Mouse (Mus musculus): ENCODE results near the gene Brd9. TPM values are rescaled to one million over a fixed set of nuclear protein-coding genes. Genes with fewer than 3 reads are reported as not detected.
"Not testable (repeated sequence)": the region's sequence is repeated elsewhere in the genome, so short reads cannot be mapped to it uniquely, and the experiment has no call there.

The Brd9 gene
- total RNA-seq, 2 experiments from 2014 or later: 9.6 to 10.7 TPM

- no peak for DNase-seq
Measured at GRCm38 (mm10) chr13:73990761-73991160, 53.1 kb downstream of the Brd9 start.

DNA sequence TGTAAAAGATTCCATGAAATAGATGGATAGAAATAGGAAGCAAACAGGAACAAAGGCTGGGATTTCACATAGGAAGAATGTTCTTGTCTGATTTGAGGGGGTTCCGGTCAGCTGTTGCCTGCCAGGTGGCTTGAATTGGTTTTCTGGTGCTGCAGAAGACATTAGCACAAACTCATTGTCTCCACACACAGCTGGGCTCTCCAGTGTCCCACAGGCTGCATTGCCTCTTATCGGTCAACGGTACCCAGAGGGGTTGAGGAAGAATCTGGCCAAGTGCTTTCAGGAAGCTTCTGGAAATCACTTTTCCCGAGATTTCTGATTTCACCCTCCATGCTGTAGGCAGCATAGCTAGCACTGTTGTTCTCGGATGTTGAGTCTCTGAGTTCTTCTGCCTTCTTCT, 53.7 kb downstream of the Brd9 start:
- no peak for DNase-seq

DNA sequence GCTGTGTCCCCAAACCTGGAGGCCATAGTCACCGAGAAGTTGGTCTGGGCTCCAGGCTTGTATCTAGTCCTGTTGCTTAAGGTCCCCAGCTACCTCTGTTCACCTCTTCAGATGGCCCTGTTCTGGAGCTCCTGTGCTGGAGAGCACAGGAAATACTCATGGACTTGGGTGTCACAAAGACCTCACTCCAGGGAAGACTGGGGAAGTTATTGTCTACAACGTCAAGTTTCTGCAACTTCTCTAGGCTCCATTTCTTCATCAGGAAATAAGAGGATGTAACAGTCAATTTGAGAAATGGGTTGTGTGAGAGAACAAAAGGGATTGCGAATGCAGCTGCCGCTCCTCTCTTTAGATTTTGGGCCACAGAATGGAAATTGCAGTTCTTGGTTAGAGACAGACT, 58.8 kb downstream of the Brd9 start:
- no peak for DNase-seq

GRCm38 (mm10) chr13:74000519-74000918, 62.9 kb downstream of the Brd9 start:
- DNase-seq: no peak

- DNase-seq: no peak
Measured at GRCm38 (mm10) chr13:74000961-74001360, 63.4 kb downstream of the Brd9 start.

GRCm38 (mm10) chr13:74001492-74001891, 63.9 kb downstream of the Brd9 start:
- DNase-seq: no peak

- DNase-seq: not testable (repeated sequence)
Measured at GRCm38 (mm10) chr13:74006881-74007280, 69.3 kb downstream of the Brd9 start.

- not testable (repeated sequence) for DNase-seq
Measured at GRCm38 (mm10) chr13:74008216-74008615, 70.6 kb downstream of the Brd9 start.

- DNase-seq: peak; percentile 93
Measured at GRCm38 (mm10) chr13:74008948-74009718, 71.5 kb downstream of the Brd9 start, which contains the start of gene Tppp. Gene Tppp (plus strand): TSS chr13:74009407.

DNA sequence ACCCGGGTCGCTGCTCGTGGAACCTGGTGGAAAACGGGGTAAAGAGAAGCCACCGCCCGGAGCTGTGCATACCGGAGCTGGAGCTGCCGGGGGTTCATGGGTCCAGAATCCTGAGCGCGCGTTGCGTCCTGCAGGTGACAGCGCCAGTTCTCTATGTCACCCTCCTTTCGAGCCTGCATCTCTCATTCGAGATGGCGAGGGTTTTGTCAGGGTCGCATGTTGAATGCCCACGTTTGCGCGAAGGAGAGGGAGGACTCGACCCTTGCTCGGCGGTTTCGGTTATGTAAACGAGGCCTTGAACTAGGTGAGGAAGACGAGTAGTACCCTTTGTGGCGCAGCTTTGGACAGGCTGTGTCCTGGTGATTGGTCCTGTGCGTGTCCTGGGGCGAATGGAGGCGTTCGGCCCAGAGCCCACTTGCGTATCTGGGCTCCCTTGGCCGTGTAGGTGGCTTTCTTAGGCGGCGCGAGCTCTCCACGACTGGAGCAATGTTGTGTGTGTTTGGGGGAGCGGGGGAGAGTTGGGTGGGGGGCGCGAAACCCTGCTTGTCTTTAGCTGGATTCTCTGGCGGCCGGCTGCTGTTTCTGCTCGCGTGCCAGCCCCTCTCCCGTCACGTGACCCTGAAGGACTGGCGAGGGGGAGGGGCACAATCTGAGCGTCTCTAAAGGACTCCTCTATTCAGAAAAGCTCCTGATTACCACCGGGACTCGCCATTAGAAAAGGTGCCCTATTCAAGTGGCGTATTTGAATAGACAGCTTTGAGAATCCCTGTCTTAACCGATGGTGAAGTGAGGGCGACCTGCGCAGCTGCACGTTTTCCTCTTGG, 72.4 kb downstream of the Brd9 start:
- peak; percentile 53 for DNase-seq

Small RNA genes lying within 50 kb of the gene (microRNA-seq; reads per million reads assigned to microRNA genes)
- gene Gm25197 (ENCODE audit: borderline replicate concordance in 2 of 2): 0 reads per million in 2 experiments

Other genes with a start within 250 kb of the Brd9 start
- gene Slc6a19, start 232.9 kb upstream of the Brd9 start, total RNA-seq (2021): under 1 TPM in 1 of 2 experiments, not detected in 1; 0.70 TPM
- 1 to 10 TPM; 3.6 to 8.0 TPM for gene Slc12a7, start 204.7 kb upstream of the Brd9 start, total RNA-seq (2021)
- 1 to 10 TPM; 1.0 to 2.3 TPM for gene Nkd2, start 90.2 kb upstream of the Brd9 start, total RNA-seq (2021)
- gene Trip13, start within 50 bp of the Brd9 start, total RNA-seq (2021): under 1 TPM in 1 of 2 experiments, not detected in 1; 0.15 TPM
- gene Zdhhc11, start 26.0 kb downstream of the Brd9 start, total RNA-seq (2021): not detected
- 1 to 10 TPM; 5.2 to 5.8 TPM for gene Tppp, start 71.6 kb downstream of the Brd9 start, total RNA-seq (2021)
- gene Cep72, start 124.5 kb downstream of the Brd9 start, total RNA-seq (2021): under 1 TPM; 0.51 to 0.61 TPM
- gene Slc9a3, start 183.6 kb downstream of the Brd9 start, total RNA-seq (2021): under 1 TPM; 0.13 to 0.32 TPM

All from gastrocnemius, postnatal 25 days (tissue).